Mouse (Mus musculus): ENCODE measurements around the gene Synpo2.

DNA sequence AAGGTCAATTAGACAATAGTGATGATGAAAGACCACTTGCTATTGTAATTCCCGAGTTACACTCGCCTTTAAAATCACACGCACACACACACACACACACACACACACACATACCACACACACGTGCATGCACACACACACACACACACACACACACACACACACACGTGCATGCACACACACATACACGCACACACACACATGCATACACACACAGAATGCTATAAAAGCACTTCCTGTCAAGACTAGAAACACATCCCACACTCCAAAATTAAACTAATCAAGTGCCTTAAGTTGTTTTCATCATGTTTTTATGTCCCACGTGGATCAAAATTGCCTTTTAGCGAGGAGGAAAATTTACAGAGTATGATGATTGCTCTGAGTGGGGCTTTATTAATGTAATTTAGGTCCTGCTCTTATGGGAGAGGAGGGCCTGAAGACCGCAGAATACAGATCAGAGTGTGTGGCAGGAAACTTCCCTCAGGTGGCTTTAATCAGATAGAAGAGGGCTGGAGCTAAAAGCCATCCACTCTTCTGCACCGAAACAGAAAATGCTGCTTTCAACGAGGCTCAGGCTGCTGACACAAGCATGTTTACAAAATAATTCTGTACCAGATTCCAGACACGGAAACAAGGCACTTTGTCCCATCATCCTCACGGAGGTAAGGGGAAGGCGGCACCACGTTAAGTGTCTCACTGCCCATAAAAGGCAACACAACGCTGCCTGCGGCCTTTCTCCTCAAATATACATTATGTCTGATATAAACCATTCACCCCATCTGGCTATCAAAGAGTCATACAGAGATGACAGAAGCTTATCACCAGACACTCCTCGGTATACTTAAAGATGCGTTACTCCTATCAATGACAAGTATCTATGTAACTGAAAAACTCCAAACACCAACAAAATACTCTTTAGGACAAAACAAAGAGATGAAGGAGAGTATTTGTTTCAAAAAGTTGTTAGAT lies 59.3 kb downstream of the Synpo2 start:
- TF ChIP-seq EP300 (IDR thresholded peaks at IDR 0.05): no peak
- no peak for TF ChIP-seq CTCF (IDR thresholded peaks at IDR 0.05)

Measured in lung, postnatal 0 days (tissue).